Mouse (Mus musculus): Measurements from ENCODE around the gene Hyal1.

DNA sequence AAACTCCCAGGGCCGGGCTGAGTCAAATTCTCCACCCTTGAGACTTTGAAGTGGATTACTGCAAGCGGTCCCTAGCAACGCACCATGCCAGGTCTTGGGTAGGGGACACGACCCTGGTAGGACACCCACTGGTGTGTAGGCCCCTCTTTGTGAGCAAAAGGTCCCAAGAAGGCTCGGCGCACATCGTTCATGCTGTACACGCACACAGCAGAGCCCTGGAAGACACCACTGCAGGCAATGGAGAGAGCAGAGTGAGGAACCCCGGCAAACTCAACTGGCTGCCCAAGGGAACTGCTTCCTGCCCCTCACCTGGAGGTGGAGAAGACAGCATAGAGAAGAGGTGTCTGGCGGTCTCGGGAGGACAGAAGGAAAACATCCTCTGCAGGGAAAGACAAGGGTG is 24.5 kb downstream of the Hyal1 start:
- no peak for TF ChIP-seq POLR2A (IDR thresholded peaks at IDR 0.05; ENCODE audit: low read depth, low read length)
- no peak for TF ChIP-seq SIN3A (IDR thresholded peaks at IDR 0.05; ENCODE audit: low read length)
- no peak for TF ChIP-seq CTCF (conservative IDR thresholded peaks at IDR 0.05 in 1 of 2, IDR thresholded peaks at IDR 0.05 in 1 of 2; ENCODE audit: low read depth in 2 of 2, low read length in 2 of 2)
- no peak for TF ChIP-seq PAX5 (IDR thresholded peaks at IDR 0.05; ENCODE audit: low read length)
- no peak for TF ChIP-seq CHD2 (IDR thresholded peaks at IDR 0.05; ENCODE audit: low read length)
- TF ChIP-seq MAZ (IDR thresholded peaks at IDR 0.05; ENCODE audit: low read depth, low read length), result no peak
